8 mouse cellular contexts compared by ENCODE assay signal in genomic region chr13:96924985-96925745, GRCm38 (mm10). TPM values are rescaled to one million over a fixed set of nuclear protein-coding genes. Genes with fewer than 3 reads are reported as not detected.
DNase-seq lines count a peak whose midpoint lies in the region; ATAC-seq and TF ChIP-seq lines count a peak whose summit lies in the region.

No protein-coding gene starts in this region.

- no peak for TF ChIP-seq CTCF in ES-Bruce4 (IDR thresholded peaks at IDR 0.05; ENCODE audit: low read depth, low read length)

- no peaks in the 10 kb centered on the region for H3K79me2 ChIP-seq in macrophage (ENCODE audit: inconsistent target)

- WGBS in forebrain, embryonic 14.5 days = under 1% methylated on average over 45 of the region's 53 CpGs
- WGBS in macrophage (ENCODE audit: missing documents) = 4% methylated on average over 45 of the region's 53 CpGs

- peak overlapping the region; percentile 58 for H3K4me3 ChIP-seq in erythroblast, embryonic 14.5 days (replicated peaks)
- H3K4me3 ChIP-seq in ES-Bruce4 (ENCODE audit: low read depth, low read length) (peak overlapping the region; percentile 53), macrophage (ENCODE audit: inconsistent target) (peak overlapping the region; percentile 8; the same call in 1 of the 2 replicates)
- H3K4me3 ChIP-seq in forebrain, embryonic 14.5 days (ENCODE audit: low read depth, low read length) = peak overlapping the region; percentile 66

- H3K27me3 ChIP-seq in erythroblast, embryonic 14.5 days (ENCODE audit: control insufficient read depth) = peaks cover 52% of the 10 kb centered on the region
- peaks cover 15% of the 10 kb centered on the region for H3K27me3 ChIP-seq in ES-Bruce4 (ENCODE audit: control insufficient read depth, insufficient read depth, low read length, poor library complexity, severe bottlenecking)
- H3K27me3 ChIP-seq in forebrain, embryonic 14.5 days (replicated peaks; ENCODE audit: control insufficient read depth, insufficient read depth, low read length) = peaks cover 22% of the 10 kb centered on the region

- H3K27ac ChIP-seq in ES-Bruce4 (ENCODE audit: insufficient read depth, low read length) = no peak overlapping the region
- H3K27ac ChIP-seq in forebrain, embryonic 14.5 days (ENCODE audit: low read depth, low read length) = no peak overlapping the region
- H3K27ac ChIP-seq in macrophage = no peak overlapping the region

- peaks cover 9% of the 10 kb centered on the region for H3K9me3 ChIP-seq in erythroblast, embryonic 14.5 days (ENCODE audit: control insufficient read depth, low read length)
- no peaks in the 10 kb centered on the region for H3K9me3 ChIP-seq in ES-Bruce4 (replicated peaks; ENCODE audit: control insufficient read depth, insufficient read depth, low read length, poor library complexity, severe bottlenecking)
- H3K9me3 ChIP-seq in forebrain, embryonic 14.5 days (replicated peaks; ENCODE audit: control insufficient read depth, low read length) = no peaks in the 10 kb centered on the region

- DNase-seq in forebrain, embryonic 14.5 days (ENCODE audit: low spot score) = peak; percentile 24
- peak; percentile 37 for DNase-seq in induced T-regulatory cell, adult 2 months (ENCODE audit: low read depth)
- DNase-seq in thymus, postnatal 0 days (ENCODE audit: low spot score) = peak; percentile 30
- no peak for DNase-seq in yolk sac, embryonic 10.5 days (ENCODE audit: low spot score)

- no peak for ATAC-seq in erythroblast, adult 5-6 weeks (replicated peaks; ENCODE audit: low FRiP score, poor library complexity, severe bottlenecking)
- ATAC-seq in forebrain, embryonic 14.5 days = peak; percentile 80

- H3K4me1 ChIP-seq in erythroblast, embryonic 14.5 days (ENCODE audit: control insufficient read depth) = peaks cover 8% of the 10 kb centered on the region
- H3K4me1 ChIP-seq in ES-Bruce4 (ENCODE audit: control insufficient read depth, insufficient read depth, low read length) = no peaks in the 10 kb centered on the region
- H3K4me1 ChIP-seq in forebrain, embryonic 14.5 days (ENCODE audit: control insufficient read depth, insufficient read depth, low read length) = 0 out of 2 replicates have a peak, but pooled peaks cover 2% of the 10 kb centered on the region

- TF ChIP-seq EP300 in ES-Bruce4 (IDR thresholded peaks at IDR 0.05; ENCODE audit: insufficient read depth, low read depth, low read length) = no peak

- no peak for TF ChIP-seq POLR2A in ES-Bruce4 (IDR thresholded peaks at IDR 0.05; ENCODE audit: insufficient read depth, low read length)

- peak overlapping the region; percentile 63 for H3K9ac ChIP-seq in ES-Bruce4 (ENCODE audit: low read depth, poor library complexity, severe bottlenecking)
- H3K9ac ChIP-seq in forebrain, embryonic 14.5 days (ENCODE audit: low read length) = peak overlapping the region; percentile 64

- H3K4me2 ChIP-seq in forebrain, embryonic 14.5 days (ENCODE audit: low read length) = peak overlapping the region; percentile 100

- H3K36me3 ChIP-seq in erythroblast, embryonic 14.5 days (ENCODE audit: control insufficient read depth) = no peaks in the 10 kb centered on the region
- H3K36me3 ChIP-seq in ES-Bruce4 (ENCODE audit: control insufficient read depth, insufficient read depth, low read length, poor library complexity, severe bottlenecking) (no peaks in the 10 kb centered on the region), macrophage (ENCODE audit: inconsistent target) (no peaks in the 10 kb centered on the region)
- H3K36me3 ChIP-seq in forebrain, embryonic 14.5 days (ENCODE audit: control insufficient read depth, insufficient read depth, low read length) = no peaks in the 10 kb centered on the region

RNA-seq across cellular contexts. Expression of gene Gcnt4, which starts 0.7 kb away (rescaled TPM):
- polyA plus RNA-seq in erythroblast, embryonic 14.5 days (2012) = not detected in 2 replicates
- total RNA-seq in erythroblast, adult 5-6 weeks (2015; ENCODE audit: low replicate concordance) = not detected in 2 replicates
- total RNA-seq in erythroblast, adult 5-6 weeks (2017; ENCODE audit: low replicate concordance) = not detected in 2 replicates
- 1.2 and 1.9 TPM in 2 replicates for polyA plus RNA-seq in ES-Bruce4 (2011; ENCODE audit: insufficient read depth, insufficient read length, low read depth, missing spikeins)
- polyA plus RNA-seq in forebrain, embryonic 14.5 days (2014; fragmentation: Nextera tagmentation; extraction: Ambion mirVana) = 0.04 and 0.08 TPM in 2 replicates
- under 1 TPM in 3 of 26 experiments, not detected in 23; 0.13 to 0.32 (median 0.20) TPM for total RNA-seq in macrophage (2018; cell fraction: chromatin; rRNA removed)
- total RNA-seq in macrophage (2018; cell fraction: cytosol; rRNA removed) = under 1 TPM in 4 of 26 experiments, not detected in 22; 0.03 to 0.14 (median 0.05) TPM
- under 1 TPM in 3 of 26 experiments, not detected in 23; 0.06 to 0.27 (median 0.10) TPM for total RNA-seq in macrophage (2018; cell fraction: nucleus; rRNA removed)
- polyA plus RNA-seq in macrophage (2018) = not detected in 3 replicates
- polyA plus RNA-seq in thymus, postnatal 0 days (2015; fragmentation: Nextera tagmentation; extraction: Ambion mirVana) = 0.19 and 0.26 TPM in 2 replicates

Comparison
In these comparisons a context has a peak if more than half of its experiments do, and no peak if none do; other contexts are left out.
1. H3K4me3 ChIP-seq: peak in every context shown above with its lines; median percentile 66 in forebrain, embryonic 14.5 days; 58 in erythroblast, embryonic 14.5 days; 53 in ES-Bruce4; 8 in macrophage.